Mouse (Mus musculus) cerebellum, adult 2 months (tissue): ENCODE measurements at regions not wholly inside any gene's neighbourhood (a gene's known extent, or its start where the extent isn't known, plus 50 kb on each side); places are given as distances from the start of the nearest gene placed in this dataset.

Source experiments
- CTCF ChIP-seq: fragments of 200-500 bp; IDR thresholded peaks from 2 replicates; pipeline ENCODE4 v1.5.1; 2011; ENCODE audit warnings: low read depth, mild to moderate bottlenecking, control low read depth, low read length, moderate library complexity, borderline replicate concordance; ENCODE audit not compliant: insufficient read depth
- POLR2A ChIP-seq: fragments of 200-500 bp; IDR thresholded peaks from 2 replicates; pipeline ENCODE4 v1.6.1; 2011; ENCODE audit warnings: low read length, control low read depth, borderline replicate concordance; ENCODE audit not compliant: insufficient read depth

- TF ChIP-seq CTCF (no peak), POLR2A (no peak)
Measured at GRCm38 (mm10) chr15:68754834-68755233, 2254.1 kb upstream of the Lrrc6 start.
